Mouse (Mus musculus): ENCODE measurements at regions not wholly inside any gene's neighbourhood (a gene's known extent, or its start where the extent isn't known, plus 50 kb on each side); places are given as distances from the start of the nearest gene placed in this dataset.

DNA sequence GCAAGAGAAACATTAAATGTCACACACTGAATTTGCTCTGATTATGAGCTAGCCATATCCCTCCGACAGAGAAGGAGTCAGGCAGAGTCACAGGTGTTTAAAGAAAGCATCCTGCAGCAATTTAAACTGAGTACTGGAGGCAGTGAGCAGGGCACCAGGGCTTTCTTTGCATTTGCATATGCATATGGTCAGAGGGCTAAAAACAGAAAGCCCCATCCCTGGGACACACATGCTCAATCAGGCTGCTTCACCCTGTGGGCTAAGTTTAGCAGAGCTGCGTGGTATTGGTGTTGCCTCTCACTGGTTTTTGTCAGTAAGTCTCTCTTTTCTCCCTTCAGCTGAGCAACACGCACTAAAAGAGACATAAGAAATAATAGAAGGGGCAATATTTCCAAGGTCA lies 289.9 kb upstream of the Rps6ka3 start:
- no peaks in the 10 kb centered on the region for H3K9me3 ChIP-seq (replicated peaks; ENCODE audit: control insufficient read depth, low read length)
- no peak overlapping the region for H3K9ac ChIP-seq (ENCODE audit: low read depth, low read length)
- peaks cover 16% of the 10 kb centered on the region for H3K27me3 ChIP-seq (ENCODE audit: control insufficient read depth, insufficient read depth, low read depth, low read length)
- no peak overlapping the region for H3K27ac ChIP-seq (ENCODE audit: low read length)
- 37% methylated on average over 3 of the region's 3 CpGs for WGBS (ENCODE audit: insufficient replicate concordance)
- H3K4me1 ChIP-seq (ENCODE audit: control insufficient read depth, low read depth, low read length): no peaks in the 10 kb centered on the region
- no peaks in the 10 kb centered on the region for H3K36me3 ChIP-seq (ENCODE audit: control insufficient read depth, insufficient read depth)
- H3K4me3 ChIP-seq (ENCODE audit: low read depth, low read length): no peak overlapping the region
- no peak overlapping the region for H3K4me2 ChIP-seq (ENCODE audit: low read depth, low read length)
- ATAC-seq (ENCODE audit: low read depth): no peak

DNA sequence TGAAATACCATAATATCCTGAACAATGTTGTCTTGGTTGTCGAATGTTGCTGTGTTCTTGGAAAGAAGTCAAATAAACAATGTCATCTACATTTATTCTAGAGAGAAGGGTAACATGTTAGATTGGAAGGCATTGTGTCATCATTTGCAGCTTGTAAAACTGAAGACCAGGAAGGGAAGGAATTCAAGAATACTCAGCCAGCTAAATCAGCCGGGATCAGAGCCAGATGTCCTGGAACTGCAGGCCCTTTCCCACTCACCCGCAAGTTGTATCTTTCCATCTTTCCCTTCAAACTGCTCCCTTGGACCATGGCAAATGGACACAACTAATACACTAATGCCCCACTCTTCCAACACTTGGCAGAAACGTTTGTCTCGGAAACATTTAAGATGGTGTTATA lies 288.7 kb upstream of the Rps6ka3 start:
- no peak overlapping the region for H3K4me2 ChIP-seq (ENCODE audit: low read depth, low read length)
- H3K4me1 ChIP-seq (ENCODE audit: control insufficient read depth, low read depth, low read length): no peaks in the 10 kb centered on the region
- no peak overlapping the region for H3K27ac ChIP-seq (ENCODE audit: low read length)
- no peaks in the 10 kb centered on the region for H3K9me3 ChIP-seq (replicated peaks; ENCODE audit: control insufficient read depth, low read length)
- H3K27me3 ChIP-seq (ENCODE audit: control insufficient read depth, insufficient read depth, low read depth, low read length): peaks cover 16% of the 10 kb centered on the region
- WGBS (ENCODE audit: insufficient replicate concordance): 47% methylated on average over 5 of the region's 5 CpGs
- ATAC-seq (ENCODE audit: low read depth): no peak
- no peak overlapping the region for H3K4me3 ChIP-seq (ENCODE audit: low read depth, low read length)
- no peaks in the 10 kb centered on the region for H3K36me3 ChIP-seq (ENCODE audit: control insufficient read depth, insufficient read depth)
- no peak overlapping the region for H3K9ac ChIP-seq (ENCODE audit: low read depth, low read length)

DNA sequence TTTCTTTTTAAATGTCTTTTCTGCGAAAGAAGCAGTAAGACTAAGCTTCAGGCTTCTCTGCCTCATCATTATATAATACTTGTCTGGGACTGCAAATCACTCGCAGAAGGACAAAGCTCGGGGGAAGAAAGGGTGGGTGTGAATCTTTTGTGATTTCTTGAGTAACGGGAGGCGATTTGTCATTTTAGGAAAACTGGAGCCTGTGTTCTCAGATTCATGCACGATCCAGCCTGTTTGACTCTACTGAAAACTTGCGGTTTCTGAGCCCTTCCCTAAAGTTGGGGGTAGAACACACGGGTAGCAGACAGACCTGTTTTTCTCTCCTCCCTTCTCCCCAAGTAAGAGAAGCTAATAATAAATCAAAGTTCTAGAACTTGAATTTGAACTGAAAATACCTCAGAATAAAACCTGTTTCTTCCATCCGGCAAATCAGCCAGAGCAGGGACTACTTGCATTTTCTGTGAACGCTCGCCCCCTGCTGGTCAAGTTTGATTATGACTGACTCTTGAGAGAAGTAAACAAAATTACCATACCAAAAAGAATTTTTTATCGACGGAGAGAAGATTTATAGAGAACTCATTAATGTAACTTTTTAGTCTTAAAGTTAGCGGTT lies 288.2 kb upstream of the Rps6ka3 start:
- 31% methylated on average over 14 of the region's 14 CpGs for WGBS (ENCODE audit: insufficient replicate concordance)
- Histone ChIP-seq H3K4me1 (ENCODE audit: control insufficient read depth, low read depth, low read length) (no peaks in the 10 kb centered on the region), H3K9ac (ENCODE audit: low read depth, low read length) (no peak overlapping the region), H3K27ac (ENCODE audit: low read length) (no peak overlapping the region), H3K36me3 (ENCODE audit: control insufficient read depth, insufficient read depth) (no peaks in the 10 kb centered on the region), H3K9me3 (replicated peaks; ENCODE audit: control insufficient read depth, low read length) (no peaks in the 10 kb centered on the region), H3K4me2 (ENCODE audit: low read depth, low read length) (no peak overlapping the region), H3K27me3 (ENCODE audit: control insufficient read depth, insufficient read depth, low read depth, low read length) (peaks cover 16% of the 10 kb centered on the region), H3K4me3 (ENCODE audit: low read depth, low read length) (no peak overlapping the region)
- no peak for ATAC-seq (ENCODE audit: low read depth)

DNA sequence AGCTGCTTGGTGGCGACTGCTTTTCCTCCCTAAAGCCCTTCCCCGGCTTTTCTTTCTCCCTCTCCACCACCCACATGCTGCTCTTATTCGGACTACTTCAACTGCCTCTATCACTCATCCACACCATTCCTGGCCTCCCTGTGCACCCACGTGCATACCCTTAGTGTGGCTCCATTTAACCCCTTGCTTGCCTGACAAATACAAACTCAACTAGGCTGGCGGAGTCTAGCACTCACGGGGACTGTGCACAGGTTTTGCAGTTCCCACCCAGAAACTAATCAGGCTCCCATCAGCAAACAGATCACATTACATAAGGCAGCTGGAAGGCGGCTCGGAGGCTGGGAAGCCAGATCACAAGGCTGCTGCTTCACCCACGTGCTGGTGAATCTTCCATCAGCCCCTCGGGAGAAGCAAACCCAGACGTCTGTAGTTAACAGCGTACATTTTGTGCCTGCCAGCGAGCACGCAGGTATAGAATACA lies 287.0 kb upstream of the Rps6ka3 start:
- H3K4me1 ChIP-seq (ENCODE audit: control insufficient read depth, low read depth, low read length): no peaks in the 10 kb centered on the region
- H3K4me2 ChIP-seq (ENCODE audit: low read depth, low read length): no peak overlapping the region
- H3K27me3 ChIP-seq (ENCODE audit: control insufficient read depth, insufficient read depth, low read depth, low read length): peaks cover 16% of the 10 kb centered on the region
- no peaks in the 10 kb centered on the region for H3K36me3 ChIP-seq (ENCODE audit: control insufficient read depth, insufficient read depth)
- no peak for ATAC-seq (ENCODE audit: low read depth)
- H3K27ac ChIP-seq (ENCODE audit: low read length): no peak overlapping the region
- H3K9me3 ChIP-seq (replicated peaks; ENCODE audit: control insufficient read depth, low read length): no peaks in the 10 kb centered on the region
- H3K4me3 ChIP-seq (ENCODE audit: low read depth, low read length): no peak overlapping the region
- no peak overlapping the region for H3K9ac ChIP-seq (ENCODE audit: low read depth, low read length)
- 15% methylated on average over 14 of the region's 14 CpGs for WGBS (ENCODE audit: insufficient replicate concordance)

DNA sequence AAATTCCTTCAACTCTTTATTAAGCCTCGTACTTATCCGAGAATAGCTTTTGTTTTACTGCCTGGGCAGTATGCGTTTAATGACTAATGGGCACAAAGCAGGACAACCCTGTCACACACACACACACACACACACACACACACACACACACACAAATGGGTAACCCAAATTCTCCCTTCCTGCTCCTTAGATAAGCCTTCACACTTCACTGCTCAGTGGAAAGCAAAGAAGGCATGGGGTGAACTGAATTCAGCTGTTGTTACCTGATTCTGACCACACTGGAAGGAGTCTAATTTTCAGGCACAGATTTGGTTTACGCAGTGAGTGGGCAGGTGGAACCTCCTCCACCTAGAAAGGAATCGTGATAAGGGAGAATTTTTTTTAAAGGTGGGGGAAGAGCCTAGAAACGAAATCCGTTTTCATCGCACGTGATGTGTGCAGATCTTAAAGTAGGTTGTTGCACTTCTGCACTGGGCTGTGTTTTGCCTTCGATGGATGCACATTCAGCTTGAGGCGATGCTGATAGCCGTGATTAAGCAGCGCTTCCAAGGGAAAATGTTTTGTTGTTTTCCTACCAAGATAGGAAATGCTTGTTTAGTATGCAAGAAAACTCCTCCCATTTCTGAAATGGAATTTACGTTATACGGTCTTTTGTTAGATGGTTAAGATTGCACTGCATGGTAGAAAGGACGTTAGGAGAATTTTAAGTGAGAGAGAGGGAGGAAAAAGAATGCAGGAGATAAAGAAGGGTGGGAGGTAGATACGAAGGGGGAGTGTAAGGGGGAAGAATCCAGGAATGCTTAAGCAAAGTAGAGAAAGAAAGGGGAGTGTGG lies 286.2 kb upstream of the Rps6ka3 start:
- H3K27me3 ChIP-seq (ENCODE audit: control insufficient read depth, insufficient read depth, low read depth, low read length): peaks cover 16% of the 10 kb centered on the region

DNA sequence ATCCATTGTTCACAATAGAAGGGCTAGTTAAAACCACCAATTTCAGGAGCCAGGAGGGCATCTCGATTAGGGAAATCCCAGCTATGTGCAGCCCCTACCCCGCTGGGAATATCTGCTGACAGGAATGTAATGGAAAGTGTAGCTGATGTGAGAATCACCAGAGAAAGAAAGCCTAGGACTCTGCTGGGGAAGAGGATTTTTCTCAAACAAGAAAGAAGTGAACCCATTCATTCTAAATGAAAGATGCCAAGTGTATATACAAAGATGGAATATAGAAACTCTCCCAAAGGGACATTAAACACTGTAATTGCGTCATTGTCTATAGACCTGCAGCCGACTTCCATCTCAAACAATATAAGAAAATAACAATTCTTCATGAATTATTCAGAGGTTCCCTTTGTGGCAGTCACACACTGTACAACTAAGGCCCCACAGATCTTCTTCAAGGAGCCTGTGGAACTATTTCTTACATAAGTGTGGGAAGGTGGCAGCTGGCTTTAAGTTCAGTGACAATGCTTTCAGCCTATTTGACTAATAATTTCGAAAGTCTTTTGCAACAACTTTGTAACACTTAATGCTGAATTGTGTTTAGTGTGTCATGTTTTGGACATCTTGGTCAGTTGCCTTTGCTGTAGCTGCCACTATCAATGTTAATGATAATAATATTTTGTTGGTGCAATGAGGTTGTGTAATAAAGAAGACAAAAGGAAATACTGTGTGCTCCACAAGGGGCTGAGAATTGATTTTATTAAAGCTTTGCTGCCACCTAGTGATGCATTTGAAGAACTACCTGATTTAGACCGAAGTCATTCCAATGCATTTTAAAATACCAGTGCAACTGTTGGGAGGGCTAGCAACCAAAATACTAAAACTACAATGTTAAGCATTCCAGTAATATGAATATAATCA lies 285.4 kb upstream of the Rps6ka3 start:
- Histone ChIP-seq H3K9me3 (replicated peaks; ENCODE audit: control insufficient read depth, low read length) (no peaks in the 10 kb centered on the region), H3K4me1 (ENCODE audit: control insufficient read depth, low read depth, low read length) (no peaks in the 10 kb centered on the region), H3K4me3 (ENCODE audit: low read depth, low read length) (no peak overlapping the region), H3K36me3 (ENCODE audit: control insufficient read depth, insufficient read depth) (no peaks in the 10 kb centered on the region), H3K4me2 (ENCODE audit: low read depth, low read length) (no peak overlapping the region), H3K27ac (ENCODE audit: low read length) (no peak overlapping the region), H3K27me3 (ENCODE audit: control insufficient read depth, insufficient read depth, low read depth, low read length) (peaks cover 16% of the 10 kb centered on the region), H3K9ac (ENCODE audit: low read depth, low read length) (no peak overlapping the region)
- ATAC-seq (ENCODE audit: low read depth): no peak
- WGBS (ENCODE audit: insufficient replicate concordance): 34% methylated on average over 6 of the region's 6 CpGs

More for the DNA sequence above, 286.2 kb upstream of the Rps6ka3 start:
- ATAC-seq (ENCODE audit: low read depth): no peak
- no peak overlapping the region for H3K27ac ChIP-seq (ENCODE audit: low read length)
- no peak overlapping the region for H3K4me2 ChIP-seq (ENCODE audit: low read depth, low read length)
- WGBS (ENCODE audit: insufficient replicate concordance): 43% methylated on average over 17 of the region's 17 CpGs
- no peak overlapping the region for H3K9ac ChIP-seq (ENCODE audit: low read depth, low read length)
- no peaks in the 10 kb centered on the region for H3K9me3 ChIP-seq (replicated peaks; ENCODE audit: control insufficient read depth, low read length)
- H3K4me3 ChIP-seq (ENCODE audit: low read depth, low read length): no peak overlapping the region
- no peaks in the 10 kb centered on the region for H3K4me1 ChIP-seq (ENCODE audit: control insufficient read depth, low read depth, low read length)
- H3K36me3 ChIP-seq (ENCODE audit: control insufficient read depth, insufficient read depth): no peaks in the 10 kb centered on the region

DNA sequence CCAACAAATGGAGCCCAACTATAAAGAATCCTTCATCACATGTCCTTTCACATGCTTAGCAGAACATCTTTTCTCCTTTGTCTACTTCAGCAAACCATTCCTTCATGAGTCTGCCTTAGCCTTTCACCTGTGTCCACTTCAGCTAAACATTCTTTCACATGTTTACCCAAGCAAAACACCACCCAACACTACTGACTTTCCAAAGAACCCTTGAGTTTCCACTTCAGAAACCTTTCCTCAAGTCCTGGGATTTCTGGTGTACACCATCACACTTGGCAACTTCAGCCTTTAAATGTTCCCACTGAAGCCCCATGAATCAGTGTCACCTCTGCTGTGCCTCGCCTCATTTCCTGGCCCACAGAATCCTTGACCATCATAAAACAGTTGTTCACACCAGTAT lies 278.2 kb upstream of the Rps6ka3 start:
- H3K4me1 ChIP-seq (ENCODE audit: control insufficient read depth, low read depth, low read length): no peaks in the 10 kb centered on the region
- no peak for ATAC-seq (ENCODE audit: low read depth)
- H3K27me3 ChIP-seq (ENCODE audit: control insufficient read depth, insufficient read depth, low read depth, low read length): no peaks in the 10 kb centered on the region
- no peak overlapping the region for H3K27ac ChIP-seq (ENCODE audit: low read length)
- no peaks in the 10 kb centered on the region for H3K36me3 ChIP-seq (ENCODE audit: control insufficient read depth, insufficient read depth)
- WGBS (ENCODE audit: insufficient replicate concordance): 21% methylated on average over 1 of the region's 1 CpGs
- H3K9ac ChIP-seq (ENCODE audit: low read depth, low read length): no peak overlapping the region
- H3K4me3 ChIP-seq (ENCODE audit: low read depth, low read length): no peak overlapping the region
- no peaks in the 10 kb centered on the region for H3K9me3 ChIP-seq (replicated peaks; ENCODE audit: control insufficient read depth, low read length)
- no peak overlapping the region for H3K4me2 ChIP-seq (ENCODE audit: low read depth, low read length)

DNA sequence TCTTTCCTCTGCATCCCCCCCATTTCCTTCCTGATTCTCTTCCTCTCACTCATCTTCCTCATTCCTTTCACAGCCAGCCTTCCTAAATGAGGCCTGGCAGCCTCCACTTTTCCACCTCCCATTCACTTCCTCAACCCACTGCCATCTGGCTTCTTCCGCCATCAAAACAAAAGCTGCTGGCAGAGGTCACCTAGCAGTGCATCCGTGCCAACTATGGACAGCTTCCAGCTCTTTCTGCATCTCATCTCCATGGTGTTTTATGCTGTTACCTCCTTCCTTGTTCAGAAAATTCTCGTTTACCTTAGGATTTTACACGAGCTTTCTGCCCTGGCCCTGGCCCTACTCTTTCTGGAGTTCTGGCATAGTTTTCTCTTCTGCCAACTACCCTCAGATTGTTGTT lies 262.9 kb upstream of the Rps6ka3 start:
- 48% methylated on average over 4 of the region's 4 CpGs for WGBS (ENCODE audit: insufficient replicate concordance)
- ATAC-seq (ENCODE audit: low read depth): no peak
- H3K9ac ChIP-seq (ENCODE audit: low read depth, low read length): no peak overlapping the region
- no peaks in the 10 kb centered on the region for H3K27me3 ChIP-seq (ENCODE audit: control insufficient read depth, insufficient read depth, low read depth, low read length)
- H3K27ac ChIP-seq (ENCODE audit: low read length): no peak overlapping the region
- H3K4me2 ChIP-seq (ENCODE audit: low read depth, low read length): no peak overlapping the region
- H3K4me3 ChIP-seq (ENCODE audit: low read depth, low read length): no peak overlapping the region
- H3K9me3 ChIP-seq (replicated peaks; ENCODE audit: control insufficient read depth, low read length): no peaks in the 10 kb centered on the region
- H3K36me3 ChIP-seq (ENCODE audit: control insufficient read depth, insufficient read depth): no peaks in the 10 kb centered on the region
- H3K4me1 ChIP-seq (ENCODE audit: control insufficient read depth, low read depth, low read length): no peaks in the 10 kb centered on the region

Measured in liver, embryonic 16.5 days (tissue).